Mouse (Mus musculus) bone marrow, adult 2 months (tissue): ENCODE results near the gene Agbl5. TPM values are rescaled to one million over a fixed set of nuclear protein-coding genes. Genes with fewer than 3 reads are reported as not detected.
A peak's percentile ranks its signal among the peaks of the same experiment; 100 is the strongest.

Experiments
- H3K27ac ChIP-seq: fragments of 200-500 bp; 2 replicates; pipeline ENCODE4 v1.5.1; 2012; ENCODE audit warnings: low read depth, mild to moderate bottlenecking, control low read depth, inconsistent platforms, low read length; ENCODE audit not compliant: control insufficient read depth, poor library complexity, insufficient read depth
- H3K4me1 ChIP-seq: fragments of 200-500 bp; 2 replicates; pipeline ENCODE4 v1.6.1; 2011; ENCODE audit warnings: low read length; ENCODE audit not compliant: control insufficient read depth, insufficient read depth
- H3K4me3 ChIP-seq: fragments of 200-500 bp; replicated peaks from 2 replicates; pipeline ENCODE3; 2011; ENCODE audit warnings: mild to moderate bottlenecking, low read depth, low read length, control low read depth; ENCODE audit not compliant: control insufficient read depth
- CTCF ChIP-seq: fragments of 200-500 bp; IDR thresholded peaks from 2 replicates; pipeline ENCODE4 v1.5.1; 2011; ENCODE audit warnings: low read length, control low read depth; ENCODE audit not compliant: control insufficient read depth, insufficient read depth
- POLR2A ChIP-seq: fragments of 200-500 bp; IDR thresholded peaks from 2 replicates; pipeline ENCODE4 v1.6.1; 2011; ENCODE audit warnings: low read depth, mild to moderate bottlenecking, control low read depth, low read length, borderline replicate concordance; ENCODE audit not compliant: control insufficient read depth
- WGBS: fragments of 180-500 bp; shearing (Covaris S2); methylation state at CpG from one replicate; pipeline ENCODE4 v1.1.7; 2018; 5-methylcytosine and 5-hydroxymethylcytosine counted together
- polyA plus RNA-seq: library from polyadenylated mRNA; stranded (reverse); fragments of >200 nt; gene quantifications from 2 replicates; pipeline ENCODE4 v1.2.4, GENCODE M21; 2011; ENCODE audit warnings: low replicate concordance; ENCODE audit not compliant: missing spikeins, insufficient read depth, insufficient read length

Gene Agbl5
- polyA plus RNA-seq, 1 experiment: 6.2 TPM

DNA sequence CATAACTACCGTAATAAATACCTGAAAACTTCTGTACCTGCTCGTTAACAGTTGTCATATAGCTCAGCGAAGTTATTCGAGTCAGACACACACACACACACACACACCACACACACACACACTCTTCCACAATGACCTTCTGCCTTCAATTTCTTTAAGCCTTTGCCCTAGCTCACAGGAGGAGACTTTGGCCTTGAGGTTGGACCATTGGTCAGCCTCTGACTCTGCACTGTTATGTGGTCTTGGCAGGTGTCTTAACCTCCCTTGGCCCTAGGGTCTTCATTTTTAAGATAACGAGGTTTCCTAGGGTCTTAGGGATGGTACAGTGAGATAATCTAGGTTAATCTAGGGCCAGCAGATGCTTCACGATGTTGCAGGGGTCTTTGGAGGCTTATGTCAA lies 55.9 kb downstream of the Agbl5 start:
- Histone ChIP-seq H3K27ac (no peak overlapping the region), H3K4me1 (no peaks in the 10 kb centered on the region), H3K4me3 (no peak overlapping the region)
- WGBS: 80% methylated on average over 6 of the region's 6 CpGs
- TF ChIP-seq POLR2A (no peak), CTCF (no peak)

DNA sequence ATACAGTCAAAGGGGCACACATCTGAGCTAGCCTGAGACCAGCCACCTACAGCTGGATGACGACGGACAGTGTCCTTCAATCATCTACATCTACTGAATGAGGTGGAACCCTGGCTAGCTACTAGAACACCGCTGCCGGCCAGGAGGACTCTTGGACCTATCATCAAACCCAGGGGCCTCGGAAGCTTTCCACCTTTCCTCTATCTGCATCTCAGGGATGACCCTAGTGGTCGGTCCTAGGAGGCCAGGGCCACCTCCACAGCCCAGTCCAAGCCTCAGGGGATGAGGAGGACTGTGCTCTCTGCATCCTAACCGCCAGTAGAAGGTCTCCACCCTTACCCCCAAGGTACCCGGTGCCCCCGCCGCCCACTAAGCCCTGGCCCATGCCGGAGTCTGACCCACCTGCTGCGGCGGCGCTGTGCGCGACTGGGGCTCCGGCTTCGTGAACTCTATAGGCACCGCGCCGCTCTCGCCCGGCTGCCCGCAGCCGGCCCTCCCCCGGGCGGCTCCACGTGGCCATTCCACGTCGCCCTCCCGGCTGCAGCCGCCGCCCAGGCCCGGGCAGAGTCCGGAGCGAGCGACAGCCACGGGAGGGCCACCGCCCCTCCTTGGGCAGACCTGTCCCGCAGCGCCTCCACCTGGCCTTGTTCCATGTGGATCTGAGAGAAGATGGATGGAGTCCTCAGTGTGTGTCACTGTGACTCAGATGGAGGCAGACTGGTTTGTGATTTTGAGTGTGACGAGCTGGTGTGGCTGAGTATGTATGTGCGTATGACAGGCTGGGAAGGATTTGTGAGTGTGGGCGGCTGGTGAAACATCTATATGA lies 56.7 kb downstream of the Agbl5 start, which contains the start of gene Cgref1:
Gene Cgref1 (minus strand): TSS at position 636 of the 826 bp plus-strand sequence.
- Histone ChIP-seq H3K27ac (no peak within 1 kb of the TSS), H3K4me1 (peaks cover 1% of the 10 kb centered on the region), H3K4me3 (no peak within 1 kb of the TSS)
- TF ChIP-seq CTCF (peak; percentile 14; the same call in 1 of the 2 replicates), POLR2A (no peak)
- WGBS: 12% methylated on average over 44 of the region's 44 CpGs

DNA sequence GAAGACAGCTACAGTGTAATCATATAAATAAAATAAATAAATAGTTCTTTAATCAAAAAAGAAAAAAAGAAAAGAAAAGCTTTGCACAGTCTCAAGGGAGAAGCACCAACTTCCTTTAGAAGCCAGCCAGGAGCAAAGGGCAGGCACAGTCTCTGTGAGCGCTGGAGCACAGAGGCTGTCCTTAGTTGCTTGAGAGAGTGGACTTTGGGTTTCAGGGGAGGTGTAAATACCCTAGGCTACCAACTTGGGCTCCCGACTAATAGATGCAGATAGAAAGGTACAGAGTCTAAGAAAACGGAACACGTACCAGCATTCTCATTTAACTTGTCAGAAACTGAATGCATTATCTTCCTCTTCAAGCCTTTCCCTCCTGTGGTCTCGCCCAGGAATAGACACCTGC lies 60.1 kb downstream of the Agbl5 start:
- Histone ChIP-seq H3K4me3 (no peak overlapping the region), H3K4me1 (peaks cover 2% of the 10 kb centered on the region), H3K27ac (no peak overlapping the region)
- TF ChIP-seq CTCF: no peak
- no peak for TF ChIP-seq POLR2A
- WGBS: 61% methylated on average over 5 of the region's 5 CpGs

DNA sequence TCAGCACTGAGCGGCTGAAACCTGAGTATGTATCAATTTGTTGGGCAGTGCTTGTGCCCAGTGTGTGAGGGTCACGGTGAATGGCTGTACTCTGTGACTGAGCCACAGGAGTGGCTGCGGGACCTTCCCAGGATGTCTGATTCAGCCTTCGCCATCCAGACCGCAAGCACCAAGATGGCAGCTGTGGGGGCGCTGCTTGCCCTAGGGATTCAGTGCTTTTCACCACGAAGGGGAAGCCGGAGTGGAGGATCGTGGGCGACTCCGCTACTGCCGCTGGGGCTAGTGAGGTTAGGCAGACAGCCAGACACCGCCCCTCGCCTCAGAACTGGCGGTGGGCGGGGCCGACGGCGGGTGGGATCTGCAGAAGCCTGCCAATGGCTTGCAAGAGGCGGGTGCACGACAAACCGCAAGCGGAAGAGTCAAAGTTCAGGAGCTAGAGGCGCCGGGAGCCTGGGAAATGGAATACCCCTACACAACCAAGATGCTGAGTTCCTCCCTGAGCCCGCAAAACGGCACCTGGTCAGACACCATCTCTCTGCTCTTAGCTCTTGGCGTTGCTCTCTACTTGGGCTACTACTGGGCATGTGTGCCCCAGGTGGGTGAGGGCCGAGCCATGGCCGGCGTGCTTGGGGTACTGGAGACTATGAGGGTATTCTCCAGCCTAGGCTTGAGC lies 61.3 kb downstream of the Agbl5 start:
- WGBS: 2% methylated on average over 31 of the region's 31 CpGs
- H3K4me1 ChIP-seq: peaks cover 2% of the 10 kb centered on the region

DNA sequence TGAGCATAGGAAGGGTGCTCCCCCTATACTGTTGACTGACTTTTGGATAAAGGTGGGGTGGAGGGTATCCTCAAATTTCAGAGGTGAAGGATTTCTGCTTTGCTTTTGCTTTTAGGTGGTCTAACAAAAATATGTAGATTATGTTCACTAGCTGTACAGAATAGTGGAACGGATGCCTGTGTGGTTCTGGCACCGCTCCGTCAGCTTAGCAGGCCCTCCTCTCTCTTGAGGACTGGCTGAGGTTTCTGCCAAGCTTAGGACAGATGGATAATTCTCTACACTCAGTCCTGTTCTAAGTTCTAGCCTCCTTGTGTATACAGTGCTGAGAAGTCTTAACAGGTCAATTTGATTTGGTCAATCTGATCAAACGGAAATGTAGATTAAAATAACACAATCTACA lies 62.0 kb downstream of the Agbl5 start:
- no peak overlapping the region for H3K27ac ChIP-seq
- TF ChIP-seq POLR2A: no peak
- TF ChIP-seq CTCF: no peak
- WGBS: 57% methylated on average over 4 of the region's 4 CpGs
- peak overlapping the region; percentile 9 for H3K4me3 ChIP-seq
- H3K4me1 ChIP-seq: peaks cover 2% of the 10 kb centered on the region

More for the DNA sequence above, 61.3 kb downstream of the Agbl5 start:
- Histone ChIP-seq H3K27ac (peak overlapping the region; percentile 67), H3K4me3 (peak overlapping the region; percentile 97)
- TF ChIP-seq POLR2A (peak; percentile 73; the same call in 1 of the 2 replicates), CTCF (no peak)

DNA sequence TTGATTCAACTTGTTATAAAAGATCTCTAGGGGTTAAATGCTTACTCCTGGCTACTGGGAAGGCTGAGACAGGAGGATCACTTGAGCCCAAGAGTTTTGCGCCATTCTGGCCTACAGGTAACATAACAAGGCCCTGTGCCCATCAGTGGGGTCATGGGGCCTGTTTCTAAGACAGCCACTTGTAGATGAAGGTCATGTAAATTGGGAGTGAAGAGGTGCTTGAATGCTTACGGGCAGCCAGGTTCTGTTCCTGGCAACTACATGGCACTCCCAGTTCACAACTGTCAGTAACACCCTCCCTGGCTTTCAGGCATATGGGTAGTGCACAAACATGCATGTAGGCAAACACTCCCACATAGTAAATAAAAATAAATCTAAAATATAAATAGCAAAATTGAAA lies 62.4 kb downstream of the Agbl5 start:
- no peak overlapping the region for H3K4me3 ChIP-seq
- 89% methylated on average over 2 of the region's 2 CpGs for WGBS
- peaks cover 2% of the 10 kb centered on the region for H3K4me1 ChIP-seq
- no peak overlapping the region for H3K27ac ChIP-seq
- no peak for TF ChIP-seq POLR2A
- TF ChIP-seq CTCF: no peak

DNA sequence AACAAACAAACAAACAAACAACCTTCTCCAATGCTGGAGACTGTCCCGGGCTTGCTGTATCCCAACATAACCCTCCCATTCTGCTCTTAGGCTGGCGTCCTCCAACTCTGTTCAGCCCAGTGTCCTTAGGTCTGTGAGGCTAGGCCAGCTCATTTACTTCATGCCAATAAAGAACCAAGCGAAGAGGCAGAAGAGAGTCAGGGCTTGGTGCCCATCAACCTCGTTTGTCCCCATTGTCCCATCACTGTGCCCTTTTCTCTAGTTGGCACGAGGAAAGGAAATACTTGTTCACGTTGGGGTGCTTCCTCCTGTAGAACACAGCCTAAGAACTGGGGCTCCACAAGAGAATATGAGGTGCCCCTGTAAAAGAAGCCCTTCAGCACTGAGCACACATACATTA lies 63.2 kb downstream of the Agbl5 start:
- Histone ChIP-seq H3K4me3 (no peak overlapping the region), H3K4me1 (peaks cover 2% of the 10 kb centered on the region), H3K27ac (no peak overlapping the region)
- WGBS: 75% methylated on average over 6 of the region's 6 CpGs
- no peak for TF ChIP-seq POLR2A
- TF ChIP-seq CTCF: no peak

DNA sequence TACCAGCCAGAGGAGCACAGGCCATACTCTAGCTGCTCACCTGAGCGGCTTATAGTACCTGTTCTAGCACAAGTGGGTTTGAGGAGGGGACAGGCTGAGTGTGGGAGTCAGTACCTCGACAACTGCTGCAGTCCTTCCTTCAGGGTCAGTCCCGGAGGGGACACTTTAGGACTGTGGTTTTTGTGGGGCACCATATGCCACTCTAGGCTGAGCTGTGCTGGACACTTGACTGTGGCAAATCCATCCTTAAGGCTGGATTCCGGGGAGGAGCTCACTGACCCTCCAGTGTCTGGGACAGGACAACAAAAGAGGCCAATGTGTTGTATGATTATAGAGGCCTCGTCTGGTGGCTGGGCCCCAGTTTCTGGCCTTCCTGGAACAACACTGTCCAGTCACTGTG lies 64.1 kb downstream of the Agbl5 start:
- 74% methylated on average over 5 of the region's 5 CpGs for WGBS
- Histone ChIP-seq H3K4me1 (peaks cover 2% of the 10 kb centered on the region), H3K27ac (no peak overlapping the region), H3K4me3 (no peak overlapping the region)
- TF ChIP-seq CTCF: no peak
- TF ChIP-seq POLR2A: no peak
